Mouse (Mus musculus) embryonic facial prominence, embryonic 15.5 days (tissue): ENCODE data around the gene Smarca4. TPM values are rescaled to one million over a fixed set of nuclear protein-coding genes. Genes with fewer than 3 reads are reported as not detected.

Experiments
- ATAC-seq: fragments of 200-750 bp; cut with Nextera tagmentation; 2 replicates; pipeline ENCODE4 v1.8.0; 2017; ENCODE audit warnings: low read depth, moderate TSS enrichment; ENCODE audit not compliant: insufficient number of reproducible peaks, low FRiP score, low TSS enrichment
- H3K27ac ChIP-seq: fragments of 300-500 bp; sonication (generic); replicated peaks from 2 replicates; pipeline ENCODE4 v1.5.1; 2015; ENCODE audit warnings: mild to moderate bottlenecking, inconsistent platforms
- H3K27me3 ChIP-seq: fragments of 300-500 bp; sonication (generic); 2 replicates; pipeline ENCODE4 v1.6.1; 2015; ENCODE audit warnings: inconsistent platforms
- H3K36me3 ChIP-seq: fragments of 300-500 bp; sonication (generic); 2 replicates; pipeline ENCODE4 v1.6.1; 2015; ENCODE audit warnings: mild to moderate bottlenecking, inconsistent platforms
- H3K4me1 ChIP-seq: fragments of 300-500 bp; sonication (generic); 2 replicates; pipeline ENCODE4 v1.6.1; 2015; ENCODE audit warnings: inconsistent platforms
- H3K4me2 ChIP-seq: fragments of 300-500 bp; sonication (generic); replicated peaks from 2 replicates; pipeline ENCODE4 v1.6.1; 2015; ENCODE audit warnings: mild to moderate bottlenecking, inconsistent platforms
- H3K4me3 ChIP-seq: fragments of 300-500 bp; sonication (generic); replicated peaks from 2 replicates; pipeline ENCODE4 v1.5.1; 2015; ENCODE audit warnings: mild to moderate bottlenecking, inconsistent platforms
- H3K9ac ChIP-seq: fragments of 300-500 bp; sonication (generic); 2 replicates; pipeline ENCODE4 v1.6.1; 2015; ENCODE audit warnings: inconsistent platforms
- H3K9me3 ChIP-seq: fragments of 300-500 bp; sonication (generic); replicated peaks from 2 replicates; pipeline ENCODE4 v1.6.1; 2016; ENCODE audit warnings: inconsistent platforms
- WGBS: fragments of 180-500 bp; shearing (Covaris S2); methylation state at CpG from one replicate; pipeline ENCODE4 v1.1.7; 2015; 5-methylcytosine and 5-hydroxymethylcytosine counted together
- polyA plus RNA-seq: library from polyadenylated mRNA; unstranded; fragments of >200 nt; fragmentation: Nextera tagmentation; extraction: Ambion mirVana; gene quantifications from 2 replicates; pipeline ENCODE4 v1.2.1, GENCODE M21; 2015

Smarca4 gene
- polyA plus RNA-seq, 1 experiment from 2014 or later, result 78.5 TPM

DNA sequence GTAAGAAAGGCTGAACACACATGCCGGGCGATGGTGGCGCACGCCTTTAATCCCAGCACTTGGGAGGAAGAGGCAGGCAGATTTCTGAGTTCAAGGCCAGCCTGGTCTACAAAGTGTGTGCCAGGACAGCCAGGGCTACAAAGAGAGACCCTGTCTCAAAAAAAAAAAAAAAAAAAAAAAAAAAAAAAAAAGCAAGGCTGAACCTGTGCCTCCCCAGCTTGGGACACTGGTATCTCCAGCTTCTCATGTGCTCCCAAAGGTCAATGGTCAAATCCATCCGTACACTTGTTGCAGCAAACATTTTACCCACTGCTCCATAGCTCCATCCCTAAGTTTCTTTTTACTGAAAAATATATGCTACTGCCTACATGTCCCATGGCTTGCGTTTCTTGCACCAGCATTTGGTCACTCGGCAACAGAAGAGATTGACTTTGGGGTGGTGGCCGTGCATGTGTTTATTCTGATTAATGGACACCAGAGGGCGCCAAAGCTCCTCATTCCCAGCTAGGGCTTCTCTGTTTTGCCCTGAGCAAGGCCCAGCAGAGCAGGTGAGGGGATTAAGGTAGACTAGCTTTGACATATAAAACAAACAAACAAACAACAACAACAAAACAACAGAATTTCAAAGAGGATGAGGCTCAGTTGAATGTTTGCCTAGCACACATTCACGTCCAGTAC is 14.1 kb upstream of the Smarca4 start:
- Histone ChIP-seq H3K27me3 (no peaks in the 10 kb centered on the region), H3K9me3 (no peaks in the 10 kb centered on the region), H3K4me3 (no peak overlapping the region), H3K4me2 (no peak overlapping the region), H3K4me1 (no peaks in the 10 kb centered on the region), H3K9ac (no peak overlapping the region), H3K36me3 (no peaks in the 10 kb centered on the region), H3K27ac (no peak overlapping the region)
- ATAC-seq, result no peak
- 48% methylated on average over 10 of the region's 10 CpGs for WGBS

- H3K9me3 ChIP-seq, result no peaks in the 10 kb centered on the region
- H3K36me3 ChIP-seq, result no peaks in the 10 kb centered on the region
- WGBS, result 72% methylated on average over 5 of the region's 5 CpGs
- H3K27me3 ChIP-seq, result no peaks in the 10 kb centered on the region
- no peak overlapping the region for H3K9ac ChIP-seq
- no peak overlapping the region for H3K27ac ChIP-seq
- no peak overlapping the region for H3K4me3 ChIP-seq
- no peak for ATAC-seq
- H3K4me1 ChIP-seq, result no peaks in the 10 kb centered on the region
- H3K4me2 ChIP-seq, result no peak overlapping the region
These were observed 11.8 kb upstream of the Smarca4 start for GRCm38 (mm10) chr9:21604119-21604518.

DNA sequence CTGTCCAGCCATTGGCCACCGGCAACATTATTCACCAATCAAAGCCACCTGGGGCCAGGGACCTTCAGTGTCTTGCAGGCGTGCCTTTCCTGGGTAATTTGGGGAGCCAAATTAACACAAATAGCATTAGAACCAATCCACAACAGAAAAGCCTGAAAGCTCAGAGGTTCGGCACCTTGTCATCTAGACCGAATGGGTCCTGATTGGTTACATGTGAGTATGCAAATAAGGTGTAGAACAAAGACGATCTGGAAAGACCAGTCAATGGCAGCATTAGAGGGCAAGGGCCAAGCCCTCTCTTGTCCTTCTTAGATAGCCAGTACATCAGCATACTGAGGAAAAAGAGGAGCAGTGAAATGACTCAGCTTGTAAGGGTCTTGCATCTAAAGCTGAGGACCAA is 10.1 kb upstream of the Smarca4 start:
- no peak overlapping the region for H3K4me3 ChIP-seq
- no peaks in the 10 kb centered on the region for H3K27me3 ChIP-seq
- H3K36me3 ChIP-seq, result no peaks in the 10 kb centered on the region
- no peaks in the 10 kb centered on the region for H3K4me1 ChIP-seq
- no peak for ATAC-seq
- H3K4me2 ChIP-seq, result no peak overlapping the region
- H3K27ac ChIP-seq, result no peak overlapping the region
- WGBS, result 67% methylated on average over 5 of the region's 5 CpGs
- no peaks in the 10 kb centered on the region for H3K9me3 ChIP-seq
- H3K9ac ChIP-seq, result no peak overlapping the region

DNA sequence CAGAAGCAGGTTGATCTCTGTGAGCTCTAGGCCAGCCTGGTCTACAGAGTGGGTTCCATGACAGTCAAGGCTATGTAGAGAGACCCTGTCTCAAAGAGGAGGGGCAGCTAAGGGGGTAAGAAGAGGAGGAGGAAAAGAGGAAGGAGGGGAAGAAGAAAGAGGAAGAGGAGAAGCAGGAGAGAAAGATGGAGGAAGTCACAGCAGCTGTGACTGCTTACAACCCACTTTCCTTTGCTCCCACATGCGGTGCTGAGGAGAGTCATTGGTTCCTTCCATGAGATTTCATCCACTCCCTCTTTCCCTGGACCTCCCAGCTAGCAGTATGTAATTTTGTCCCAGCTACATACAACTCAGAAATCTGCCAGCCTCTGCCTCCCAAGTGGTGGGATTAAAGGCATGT is 9.3 kb upstream of the Smarca4 start:
- H3K9ac ChIP-seq, result no peak overlapping the region
- H3K36me3 ChIP-seq, result no peaks in the 10 kb centered on the region
- H3K27ac ChIP-seq, result no peak overlapping the region
- no peak for ATAC-seq
- no peak overlapping the region for H3K4me2 ChIP-seq
- no peaks in the 10 kb centered on the region for H3K9me3 ChIP-seq
- H3K4me1 ChIP-seq, result no peaks in the 10 kb centered on the region
- no peaks in the 10 kb centered on the region for H3K27me3 ChIP-seq
- 82% methylated on average over 1 of the region's 1 CpGs for WGBS
- no peak overlapping the region for H3K4me3 ChIP-seq

GRCm38 (mm10) chr9:21609861-21610260 is 6.1 kb upstream of the Smarca4 start:
- no peak overlapping the region for H3K4me3 ChIP-seq
- no peak overlapping the region for H3K4me2 ChIP-seq
- H3K9ac ChIP-seq, result no peak overlapping the region
- H3K27ac ChIP-seq, result no peak overlapping the region
- WGBS, result 78% methylated on average over 1 of the region's 1 CpGs
- H3K4me1 ChIP-seq, result no peaks in the 10 kb centered on the region
- no peaks in the 10 kb centered on the region for H3K9me3 ChIP-seq
- no peak for ATAC-seq
- no peaks in the 10 kb centered on the region for H3K27me3 ChIP-seq
- H3K36me3 ChIP-seq, result no peaks in the 10 kb centered on the region

DNA sequence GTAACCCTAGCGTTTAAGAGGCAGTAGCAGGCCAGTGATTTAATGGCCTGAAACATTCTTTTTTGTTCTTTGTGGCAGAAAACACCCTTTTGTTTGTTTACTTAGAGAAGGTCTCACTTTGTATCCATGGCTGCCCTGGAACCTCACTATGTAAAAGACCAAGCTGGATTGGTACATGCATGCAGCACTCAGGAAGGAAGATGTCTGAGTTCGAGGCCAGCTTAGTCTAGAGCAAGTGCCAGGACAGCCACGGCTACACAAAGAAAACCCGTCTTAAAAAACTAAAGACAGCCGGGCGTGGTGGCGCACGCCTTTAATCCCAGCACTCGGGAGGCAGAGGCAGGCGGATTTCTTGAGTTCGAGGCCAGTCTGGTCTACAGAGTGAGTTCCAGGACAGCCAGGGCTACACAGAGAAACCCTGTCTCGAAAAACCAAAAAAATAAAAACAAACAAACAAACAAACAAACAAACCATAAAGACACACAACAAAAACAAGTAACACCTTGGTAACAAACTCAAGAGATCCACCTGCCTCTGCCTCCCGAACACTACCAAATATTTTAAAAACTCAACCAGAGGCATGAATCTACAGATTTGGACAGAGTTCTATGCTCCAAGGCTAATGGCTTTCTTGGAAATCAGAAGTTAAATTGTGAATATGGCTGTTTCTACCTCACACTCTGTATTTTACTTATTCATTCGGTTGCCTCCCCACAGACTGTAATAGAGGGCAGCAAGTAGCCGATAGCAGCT is 929 bp upstream of the Smarca4 start:
- Histone ChIP-seq H3K27me3 (no peaks in the 10 kb centered on the region), H3K4me1 (peaks cover 17% of the 10 kb centered on the region), H3K9ac (peak overlapping the region; percentile 61), H3K4me2 (peak overlapping the region; percentile 73), H3K9me3 (no peaks in the 10 kb centered on the region), H3K27ac (peak overlapping the region; percentile 97), H3K4me3 (peak overlapping the region; percentile 62), H3K36me3 (no peaks in the 10 kb centered on the region)
- WGBS, result 73% methylated on average over 15 of the region's 15 CpGs
- ATAC-seq, result no peak

DNA sequence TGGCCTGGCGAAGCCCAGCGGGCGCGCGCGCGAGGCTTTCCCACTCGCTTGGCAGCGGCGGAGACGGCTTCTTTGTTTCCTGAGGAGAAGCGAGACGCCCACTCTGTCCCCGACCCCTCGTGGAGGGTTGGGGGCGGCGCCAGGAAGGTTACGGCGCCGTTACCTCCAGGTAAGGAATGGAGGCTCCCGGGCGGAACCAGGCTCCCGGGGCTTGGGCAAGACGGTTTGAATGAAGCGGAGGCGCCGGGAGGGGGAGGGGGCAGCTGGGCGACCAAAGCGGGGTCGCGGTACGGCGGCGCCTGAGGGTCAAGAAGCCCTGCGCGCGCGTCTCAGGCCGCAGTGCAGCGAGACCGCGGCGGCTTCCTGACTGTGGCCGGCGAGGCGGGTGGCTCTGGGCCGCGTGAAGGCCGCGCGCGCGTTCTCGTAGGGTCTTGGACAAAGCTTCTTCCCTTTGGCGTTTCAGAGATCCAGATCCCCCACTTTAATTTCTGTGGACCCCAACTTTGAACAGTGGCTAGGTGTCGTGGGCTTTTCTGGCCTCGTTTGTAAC is 338 bp downstream of the Smarca4 start:
- H3K4me2 ChIP-seq, result peak overlapping the region; percentile 73
- peak overlapping the region; percentile 97 for H3K27ac ChIP-seq
- H3K4me3 ChIP-seq, result peak overlapping the region; percentile 62
- under 1% methylated on average over 57 of the region's 57 CpGs for WGBS
- H3K9me3 ChIP-seq, result no peaks in the 10 kb centered on the region
- peak; percentile 84 for ATAC-seq
- no peaks in the 10 kb centered on the region for H3K27me3 ChIP-seq
- H3K4me1 ChIP-seq, result peaks cover 17% of the 10 kb centered on the region
- H3K36me3 ChIP-seq, result no peaks in the 10 kb centered on the region
- H3K9ac ChIP-seq, result peak overlapping the region; percentile 52

- WGBS, result under 1% methylated on average over 10 of the region's 10 CpGs
- Histone ChIP-seq H3K4me2 (peak overlapping the region; percentile 73), H3K4me3 (peak overlapping the region; percentile 62), H3K36me3 (no peaks in the 10 kb centered on the region), H3K9me3 (no peaks in the 10 kb centered on the region), H3K9ac (peak overlapping the region; percentile 52), H3K4me1 (peaks cover 17% of the 10 kb centered on the region), H3K27me3 (no peaks in the 10 kb centered on the region), H3K27ac (peak overlapping the region; percentile 97)
- no peak for ATAC-seq
These were observed 1.1 kb downstream of the Smarca4 start for GRCm38 (mm10) chr9:21617066-21617465.

DNA sequence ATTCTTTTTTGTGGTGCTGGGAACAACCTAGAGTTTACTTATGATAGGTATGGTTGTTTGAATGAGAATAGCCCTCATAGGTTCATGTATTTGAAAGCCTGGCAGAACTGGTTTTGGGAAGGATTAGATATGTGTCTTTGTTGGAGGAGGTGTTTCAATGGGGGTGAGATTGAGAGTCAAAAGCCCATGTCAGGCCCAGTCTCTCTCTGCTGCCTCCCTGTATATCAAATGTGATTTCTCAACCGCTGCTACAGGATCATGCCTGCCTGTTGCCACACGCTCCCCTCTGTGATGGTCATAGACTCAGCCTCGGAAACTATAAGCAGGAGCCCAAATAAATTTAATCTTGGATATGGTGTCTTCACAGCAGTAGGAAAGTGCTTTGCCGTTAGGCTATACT is 4.3 kb downstream of the Smarca4 start:
- ATAC-seq, result no peak
- H3K27me3 ChIP-seq, result no peaks in the 10 kb centered on the region
- no peaks in the 10 kb centered on the region for H3K36me3 ChIP-seq
- no peak overlapping the region for H3K4me3 ChIP-seq
- H3K4me1 ChIP-seq, result peaks cover 17% of the 10 kb centered on the region
- no peak overlapping the region; the same call in 1 of the 2 replicates for H3K27ac ChIP-seq
- WGBS, result 74% methylated on average over 4 of the region's 4 CpGs
- H3K4me2 ChIP-seq, result no peak overlapping the region
- H3K9ac ChIP-seq, result no peak overlapping the region
- H3K9me3 ChIP-seq, result no peaks in the 10 kb centered on the region

DNA sequence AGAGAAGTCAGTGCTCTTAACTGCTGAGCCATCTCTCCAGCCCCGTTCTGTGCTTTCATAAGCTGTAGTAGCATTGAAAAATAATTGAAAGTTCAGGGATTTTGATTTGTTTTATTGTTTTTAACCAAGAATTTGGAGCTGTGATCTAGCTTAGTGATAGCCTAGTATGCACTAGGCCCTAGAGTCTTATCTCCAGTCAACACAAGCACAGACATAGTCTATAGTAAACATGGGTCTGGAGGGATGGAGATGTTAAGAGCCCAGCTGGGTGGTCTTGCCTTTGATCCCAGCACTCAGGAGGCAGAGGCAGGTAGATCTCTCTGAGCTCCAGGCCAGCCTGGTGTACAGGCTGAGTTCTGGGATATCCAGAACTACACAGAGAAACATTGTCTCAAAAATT is 6.7 kb downstream of the Smarca4 start:
- Histone ChIP-seq H3K27ac (no peak overlapping the region), H3K27me3 (no peaks in the 10 kb centered on the region), H3K9ac (no peak overlapping the region), H3K4me3 (no peak overlapping the region), H3K9me3 (no peaks in the 10 kb centered on the region), H3K4me2 (no peak overlapping the region), H3K4me1 (peaks cover 16% of the 10 kb centered on the region), H3K36me3 (peaks cover 2% of the 10 kb centered on the region; the same call in 1 of the 2 replicates)
- WGBS, result 95% methylated on average over 1 of the region's 1 CpGs
- ATAC-seq, result no peak
